Mouse (Mus musculus) stomach, embryonic 14.5 days (tissue): ENCODE data around the gene Cd3e. TPM values are rescaled to one million over a fixed set of nuclear protein-coding genes. Genes with fewer than 3 reads are reported as not detected.

Experiments
- ATAC-seq: fragments of 200-750 bp; cut with Nextera tagmentation; 2 replicates; pipeline ENCODE4 v1.8.0; 2017; ENCODE audit warnings: low read depth, moderate TSS enrichment; ENCODE audit not compliant: insufficient number of reproducible peaks, insufficient read depth, low FRiP score
- H3K27ac ChIP-seq: fragments of 300-500 bp; sonication (generic); 2 replicates; pipeline ENCODE4 v1.5.1; 2014; ENCODE audit warnings: mild to moderate bottlenecking, low read length, moderate library complexity, mixed read lengths
- H3K27me3 ChIP-seq: fragments of 300-500 bp; sonication (generic); 2 replicates; pipeline ENCODE4 v1.6.1; 2014; ENCODE audit warnings: low read length, control low read depth, mixed read lengths; ENCODE audit not compliant: control insufficient read depth, insufficient read depth
- H3K36me3 ChIP-seq: fragments of 300-500 bp; sonication (generic); 2 replicates; pipeline ENCODE4 v1.6.1; 2014; ENCODE audit warnings: mild to moderate bottlenecking, control low read depth, low read length, moderate library complexity, mixed read lengths; ENCODE audit not compliant: control insufficient read depth, insufficient read depth
- H3K4me1 ChIP-seq: fragments of 300-500 bp; sonication (generic); 2 replicates; pipeline ENCODE4 v1.6.1; 2014; ENCODE audit warnings: low read length, control low read depth, mixed read lengths; ENCODE audit not compliant: control insufficient read depth, insufficient read depth
- H3K4me2 ChIP-seq: fragments of 300-500 bp; sonication (generic); replicated peaks from 2 replicates; pipeline ENCODE4 v1.6.1; 2014; ENCODE audit warnings: low read depth, low read length, control low read depth
- H3K4me3 ChIP-seq: fragments of 300-500 bp; sonication (generic); 2 replicates; pipeline ENCODE4 v1.5.1; 2014; ENCODE audit warnings: low read depth, low read length, control low read depth
- H3K9ac ChIP-seq: fragments of 300-500 bp; sonication (generic); replicated peaks from 2 replicates; pipeline ENCODE4 v1.6.1; 2014; ENCODE audit warnings: low read depth, mild to moderate bottlenecking, control low read depth, low read length, moderate library complexity, mixed read lengths
- H3K9me3 ChIP-seq: fragments of 300-500 bp; sonication (generic); 2 replicates; pipeline ENCODE4 v1.6.1; 2016; ENCODE audit warnings: low read depth, low read length, control low read depth; ENCODE audit not compliant: control insufficient read depth
- WGBS: fragments of 180-500 bp; shearing (Covaris S2); extraction: QIAGEN DNeasy Blood & Tissue Kit; methylation state at CpG from one replicate; pipeline ENCODE4 v1.1.7; 2014; 5-methylcytosine and 5-hydroxymethylcytosine counted together
- polyA plus RNA-seq: library from polyadenylated mRNA; unstranded; fragments of >200 nt; fragmentation: Nextera tagmentation; extraction: Ambion mirVana; gene quantifications from 2 replicates; pipeline ENCODE4 v1.2.1, GENCODE M21; 2014

Cd3e gene
- polyA plus RNA-seq, 1 experiment from 2014 or later, result not detected

DNA sequence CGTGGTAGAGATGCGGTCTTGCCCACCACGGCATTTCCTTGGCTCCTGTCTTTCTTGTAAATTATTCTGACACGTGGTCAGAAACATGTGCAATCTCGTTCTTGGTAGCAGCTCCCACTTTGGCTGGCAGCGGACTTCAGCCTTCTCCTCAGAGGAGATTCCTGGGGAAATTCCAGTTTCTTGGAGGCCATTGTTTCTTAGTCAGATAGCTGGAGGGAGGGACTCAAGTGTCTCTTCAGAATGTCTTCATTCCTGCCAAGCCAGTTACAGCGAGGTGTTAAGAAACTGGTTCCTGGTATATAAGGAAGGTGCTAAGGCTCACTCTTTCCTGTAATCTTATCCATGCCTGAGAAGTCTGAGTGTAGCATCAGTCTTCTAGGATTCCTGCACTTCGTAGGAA is 17.9 kb upstream of the Cd3e start:
- no peaks in the 10 kb centered on the region for H3K4me1 ChIP-seq
- WGBS, result 62% methylated on average over 8 of the region's 8 CpGs
- H3K36me3 ChIP-seq, result no peaks in the 10 kb centered on the region
- no peaks in the 10 kb centered on the region for H3K9me3 ChIP-seq
- H3K4me2 ChIP-seq, result no peak overlapping the region
- H3K27me3 ChIP-seq, result no peaks in the 10 kb centered on the region
- no peak overlapping the region for H3K9ac ChIP-seq
- no peak for ATAC-seq
- H3K27ac ChIP-seq, result no peak overlapping the region
- no peak overlapping the region for H3K4me3 ChIP-seq

DNA sequence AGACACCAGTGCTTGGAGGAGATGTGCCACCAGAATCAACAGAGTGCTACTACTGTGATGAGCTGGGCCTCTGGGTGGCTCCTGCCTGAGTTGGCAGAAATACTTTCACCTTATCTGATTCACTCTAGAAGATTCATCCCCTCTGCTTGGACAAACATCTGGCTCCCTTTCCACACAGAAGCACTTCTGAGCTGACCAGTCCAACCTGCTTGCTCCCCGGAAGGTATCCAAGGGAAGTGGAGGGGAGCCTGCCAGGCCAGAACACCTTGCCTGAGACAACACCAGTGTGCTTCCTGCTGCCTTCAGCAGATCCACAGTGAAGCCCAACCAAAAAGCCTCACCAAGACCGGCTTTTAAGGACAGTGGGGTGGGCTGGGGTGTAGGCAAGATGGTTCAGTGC is 14.8 kb upstream of the Cd3e start:
- Histone ChIP-seq H3K9me3 (no peaks in the 10 kb centered on the region), H3K27ac (no peak overlapping the region), H3K36me3 (no peaks in the 10 kb centered on the region), H3K9ac (no peak overlapping the region), H3K4me2 (no peak overlapping the region), H3K4me3 (no peak overlapping the region), H3K4me1 (no peaks in the 10 kb centered on the region), H3K27me3 (no peaks in the 10 kb centered on the region)
- ATAC-seq, result no peak
- 85% methylated on average over 2 of the region's 2 CpGs for WGBS

DNA sequence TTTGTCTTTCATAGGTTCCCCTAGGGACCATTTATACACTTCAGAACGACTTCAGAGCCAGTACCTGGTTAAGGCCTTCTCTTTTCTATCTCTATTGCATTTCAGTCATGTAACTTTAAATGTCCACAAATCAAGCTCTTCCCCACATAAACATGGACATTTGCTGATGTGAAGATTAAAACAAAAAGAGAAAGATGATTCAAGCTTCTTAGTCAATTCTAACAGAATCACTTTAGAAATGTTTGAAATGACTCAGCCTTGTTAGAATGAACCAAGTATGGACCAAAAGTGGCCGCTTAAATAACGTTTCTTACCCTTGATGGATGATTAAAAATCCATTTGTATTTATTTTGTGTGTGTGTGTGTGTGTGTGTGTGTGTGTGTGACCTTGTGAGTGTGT is 14.2 kb upstream of the Cd3e start:
- Histone ChIP-seq H3K4me2 (no peak overlapping the region), H3K9me3 (no peaks in the 10 kb centered on the region), H3K9ac (no peak overlapping the region), H3K27me3 (no peaks in the 10 kb centered on the region), H3K4me1 (no peaks in the 10 kb centered on the region), H3K4me3 (no peak overlapping the region), H3K27ac (no peak overlapping the region), H3K36me3 (no peaks in the 10 kb centered on the region)
- 67% methylated on average over 3 of the region's 3 CpGs for WGBS
- no peak for ATAC-seq

DNA sequence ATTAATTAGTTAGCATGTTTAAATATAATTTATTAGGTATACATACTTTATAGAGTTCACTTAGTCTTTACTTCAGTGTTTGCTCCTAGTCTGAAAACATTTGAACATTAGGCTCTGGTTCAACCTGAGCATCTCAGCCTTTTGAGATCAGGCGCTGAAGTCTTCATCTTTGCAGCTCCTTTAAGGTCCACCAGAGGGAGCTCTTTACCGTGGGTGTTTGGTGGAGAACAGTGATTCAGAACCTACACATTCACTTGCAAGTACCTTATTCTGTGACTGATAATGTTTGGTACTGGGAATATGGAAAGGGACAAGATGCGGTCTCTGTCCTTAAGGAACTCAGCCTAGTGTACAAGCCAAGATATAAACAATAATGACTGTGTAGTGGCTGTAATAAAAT is 13.4 kb upstream of the Cd3e start:
- ATAC-seq, result no peak
- Histone ChIP-seq H3K9ac (no peak overlapping the region), H3K9me3 (no peaks in the 10 kb centered on the region), H3K27me3 (no peaks in the 10 kb centered on the region), H3K4me1 (no peaks in the 10 kb centered on the region), H3K4me3 (no peak overlapping the region), H3K36me3 (no peaks in the 10 kb centered on the region), H3K4me2 (no peak overlapping the region), H3K27ac (no peak overlapping the region)
- 10% methylated on average over 3 of the region's 3 CpGs for WGBS

GRCm38 (mm10) chr9:45018031-45018430 is 8.6 kb upstream of the Cd3e start:
- Histone ChIP-seq H3K27me3 (no peaks in the 10 kb centered on the region), H3K36me3 (no peaks in the 10 kb centered on the region), H3K9ac (no peak overlapping the region), H3K4me2 (no peak overlapping the region), H3K4me3 (no peak overlapping the region), H3K9me3 (no peaks in the 10 kb centered on the region), H3K27ac (no peak overlapping the region), H3K4me1 (no peaks in the 10 kb centered on the region)
- no peak for ATAC-seq
- 70% methylated on average over 11 of the region's 11 CpGs for WGBS

- H3K9ac ChIP-seq, result no peak overlapping the region
- no peaks in the 10 kb centered on the region for H3K9me3 ChIP-seq
- no peak overlapping the region for H3K4me3 ChIP-seq
- no peak for ATAC-seq
- H3K4me2 ChIP-seq, result no peak overlapping the region
- H3K27me3 ChIP-seq, result no peaks in the 10 kb centered on the region
- no peaks in the 10 kb centered on the region for H3K4me1 ChIP-seq
- 60% methylated on average over 3 of the region's 3 CpGs for WGBS
- no peak overlapping the region for H3K27ac ChIP-seq
- H3K36me3 ChIP-seq, result no peaks in the 10 kb centered on the region
These were observed 6.4 kb upstream of the Cd3e start for GRCm38 (mm10) chr9:45015841-45016240.

GRCm38 (mm10) chr9:45014879-45015278 is 5.5 kb upstream of the Cd3e start:
- H3K36me3 ChIP-seq, result no peaks in the 10 kb centered on the region
- ATAC-seq, result no peak
- no peak overlapping the region for H3K9ac ChIP-seq
- no peaks in the 10 kb centered on the region for H3K4me1 ChIP-seq
- 41% methylated on average over 2 of the region's 2 CpGs for WGBS
- H3K9me3 ChIP-seq, result no peaks in the 10 kb centered on the region
- H3K4me3 ChIP-seq, result no peak overlapping the region
- no peak overlapping the region for H3K4me2 ChIP-seq
- H3K27me3 ChIP-seq, result no peaks in the 10 kb centered on the region
- no peak overlapping the region for H3K27ac ChIP-seq

GRCm38 (mm10) chr9:45011291-45011690 is 1.9 kb upstream of the Cd3e start:
- no peaks in the 10 kb centered on the region for H3K9me3 ChIP-seq
- no peak for ATAC-seq
- no peak overlapping the region for H3K4me2 ChIP-seq
- no peak overlapping the region for H3K27ac ChIP-seq
- 39% methylated on average over 6 of the region's 6 CpGs for WGBS
- H3K4me3 ChIP-seq, result no peak overlapping the region
- H3K4me1 ChIP-seq, result no peaks in the 10 kb centered on the region
- H3K36me3 ChIP-seq, result no peaks in the 10 kb centered on the region
- H3K9ac ChIP-seq, result no peak overlapping the region
- no peaks in the 10 kb centered on the region for H3K27me3 ChIP-seq

- Histone ChIP-seq H3K36me3 (no peaks in the 10 kb centered on the region), H3K4me1 (no peaks in the 10 kb centered on the region), H3K9me3 (no peaks in the 10 kb centered on the region), H3K4me2 (no peak overlapping the region), H3K27me3 (no peaks in the 10 kb centered on the region), H3K27ac (no peak overlapping the region), H3K4me3 (no peak overlapping the region), H3K9ac (no peak overlapping the region)
- no peak for ATAC-seq
- 69% methylated on average over 4 of the region's 4 CpGs for WGBS
These were observed 1.0 kb upstream of the Cd3e start for GRCm38 (mm10) chr9:45010461-45010860.
